Mouse (Mus musculus) neutrophil, adult 5-6 weeks (primary cell): Measurements from ENCODE around the gene Sart3. TPM values are rescaled to one million over a fixed set of nuclear protein-coding genes. Genes with fewer than 3 reads are reported as not detected.

ENCODE experiments used
- ATAC-seq: fragments of 151-379, 151-347 bp; 2 replicates; pipeline ENCODE4 v1.8.0; 2017; ENCODE audit warnings: mild to moderate bottlenecking, moderate TSS enrichment; ENCODE audit not compliant: insufficient number of reproducible peaks, poor library complexity, low FRiP score, severe bottlenecking; ENCODE audit errors: extremely low read depth
- total RNA-seq: library from RNA; stranded (forward); fragments of 200-1000 nt; gene quantifications from 2 replicates; pipeline ENCODE4 v1.2.3, GENCODE M21; 2017

The Sart3 gene
- total RNA-seq, 1 experiment from 2014 or later, result 50.5 TPM

- no peak for ATAC-seq
Observed at GRCm38 (mm10) chr5:113694000-113694399, 78.3 kb downstream of the Sart3 start.

DNA sequence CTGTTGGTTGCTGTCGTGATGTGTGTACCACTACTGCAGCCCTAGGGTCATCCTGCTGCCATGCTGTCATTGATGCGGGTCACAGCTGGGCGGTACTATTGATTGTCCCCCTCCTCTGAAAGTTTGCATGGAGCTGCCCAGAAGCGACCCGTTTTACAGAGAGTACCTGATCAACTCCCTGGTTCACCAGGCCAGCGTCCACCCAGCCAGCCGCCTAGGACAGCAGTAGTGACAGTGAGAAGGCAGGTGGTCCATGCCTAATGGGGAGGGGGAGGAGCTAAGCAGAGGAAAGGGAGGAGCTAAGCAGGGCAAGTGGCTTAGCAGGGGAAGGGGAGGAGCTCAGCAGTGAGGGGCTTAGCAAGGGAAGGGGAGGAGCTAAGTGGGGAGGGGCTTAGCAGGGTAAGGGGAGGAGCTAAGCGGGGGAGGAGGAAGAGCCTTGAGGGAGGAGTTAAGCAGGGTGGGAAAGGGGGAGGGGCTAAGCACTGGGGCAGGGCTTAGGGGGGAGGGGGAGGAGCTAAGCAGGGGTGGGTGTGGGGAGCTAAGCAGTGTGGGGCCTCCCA lies 79.0 kb downstream of the Sart3 start:
- ATAC-seq, result no peak

Other genes with a start within 250 kb of the Sart3 start
- gene Cmklr1, start 122.1 kb downstream of the Sart3 start, total RNA-seq, result 0.49 and 0.58 TPM in 2 replicates
- gene 1700069L16Rik, start 47.7 kb downstream of the Sart3 start, total RNA-seq, result not detected in 2 replicates
- gene Ficd, start 36.7 kb downstream of the Sart3 start, total RNA-seq, result 3.6 and 3.8 TPM in 2 replicates
- gene Iscu, start 238 bp upstream of the Sart3 start, total RNA-seq, result 162 and 184 TPM in 2 replicates
- 0.23 TPM in 1 of 2 replicates, not detected in the other for gene Tmem119, start 28.0 kb upstream of the Sart3 start, total RNA-seq
- 568 and 590 TPM in 2 replicates for gene Selplg, start 60.1 kb upstream of the Sart3 start, total RNA-seq
- gene Coro1c, start 136.2 kb upstream of the Sart3 start, total RNA-seq, result 76.9 and 78.5 TPM in 2 replicates
- gene Ssh1, start 221.4 kb upstream of the Sart3 start, total RNA-seq, result 19.5 and 20.4 TPM in 2 replicates
- gene Dao, start 231.2 kb upstream of the Sart3 start, total RNA-seq, result not detected in 2 replicates